ENCODE assay signal across 8 mouse cellular contexts in the genomic region with DNA sequence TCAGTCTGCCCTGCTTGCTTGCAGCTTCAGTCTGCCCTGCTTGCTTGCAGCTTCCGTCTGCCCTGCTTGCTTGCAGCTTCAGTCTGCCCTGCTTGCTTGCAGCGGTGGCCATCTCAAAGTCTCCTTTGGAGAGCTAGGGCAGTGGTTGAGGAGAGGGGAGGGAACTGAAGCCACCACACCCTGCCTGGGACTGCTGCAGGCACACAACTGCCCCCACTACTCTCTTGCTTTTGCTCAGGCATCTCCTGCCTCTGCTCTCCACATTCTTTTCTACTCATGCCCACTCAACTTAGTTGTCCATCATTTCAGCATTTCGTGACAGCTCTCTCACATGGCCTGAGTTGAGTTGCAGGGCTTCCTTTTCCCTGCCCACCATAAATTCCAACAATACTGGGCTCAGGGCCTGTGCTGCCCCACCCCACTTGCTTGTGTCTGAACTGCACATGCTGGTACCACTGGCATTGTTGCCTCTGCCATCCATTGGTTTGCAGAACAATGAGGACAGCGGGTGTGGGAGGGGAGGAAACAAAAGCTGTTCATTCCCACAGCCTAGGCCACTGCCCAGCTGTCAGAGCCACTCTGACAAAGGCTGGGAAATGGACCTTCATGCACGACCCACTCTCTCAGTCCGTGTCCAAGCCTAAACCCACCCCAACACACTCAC. TPM values are rescaled to one million over a fixed set of nuclear protein-coding genes. Genes with fewer than 3 reads are reported as not detected.
DNase-seq lines count a peak whose midpoint lies in the region; ATAC-seq lines count a peak whose summit lies in the region.

No protein-coding gene starts in this region.

- DNase-seq in kidney, postnatal 10 days = peak; percentile 6
- DNase-seq in kidney, adult 9 months = no peak
- DNase-seq in lung, postnatal 14 days = peak; percentile 27
- DNase-seq in cerebellum, postnatal 36 days = no peak
- no peak for DNase-seq in spleen, postnatal 4 days (ENCODE audit: low spot score in 2 of 2)

- 21% methylated on average over 6 of the region's 6 CpGs for WGBS in forebrain, embryonic 15.5 days
- WGBS in stomach, embryonic 15.5 days = 31% methylated on average over 6 of the region's 6 CpGs

- no peak overlapping the region for H3K27ac ChIP-seq in forebrain, embryonic 15.5 days (replicated peaks)
- H3K27ac ChIP-seq in stomach, embryonic 15.5 days = no peak overlapping the region

- H3K9ac ChIP-seq in forebrain, embryonic 15.5 days (replicated peaks) = no peak overlapping the region
- no peak overlapping the region for H3K9ac ChIP-seq in stomach, embryonic 15.5 days

- H3K27me3 ChIP-seq in forebrain, embryonic 15.5 days = no peaks in the 10 kb centered on the region
- no peaks in the 10 kb centered on the region for H3K27me3 ChIP-seq in stomach, embryonic 15.5 days (replicated peaks)

- ATAC-seq in forebrain, embryonic 15.5 days (replicated peaks) = peak; percentile 57
- ATAC-seq in stomach, embryonic 15.5 days (ENCODE audit: insufficient read depth, low FRiP score, low read depth) = peak; percentile 47; the same call in 1 of the 2 replicates
- ATAC-seq in monocyte, adult 5-6 weeks (replicated peaks; ENCODE audit: insufficient number of reproducible peaks, low FRiP score, low TSS enrichment, poor library complexity, severe bottlenecking) = no peak

- no peak overlapping the region for H3K4me3 ChIP-seq in forebrain, embryonic 15.5 days
- H3K4me3 ChIP-seq in stomach, embryonic 15.5 days (replicated peaks) = no peak overlapping the region

- no peaks in the 10 kb centered on the region for H3K9me3 ChIP-seq in forebrain, embryonic 15.5 days
- no peaks in the 10 kb centered on the region for H3K9me3 ChIP-seq in stomach, embryonic 15.5 days

- no peaks in the 10 kb centered on the region for H3K36me3 ChIP-seq in forebrain, embryonic 15.5 days
- H3K36me3 ChIP-seq in stomach, embryonic 15.5 days = no peaks in the 10 kb centered on the region

- 0 out of 2 replicates have a peak, but pooled peaks cover 3% of the 10 kb centered on the region for H3K4me1 ChIP-seq in forebrain, embryonic 15.5 days
- H3K4me1 ChIP-seq in stomach, embryonic 15.5 days = 0 out of 2 replicates have a peak, but pooled peaks cover 4% of the 10 kb centered on the region

- H3K4me2 ChIP-seq in forebrain, embryonic 15.5 days (replicated peaks) = no peak overlapping the region
- no peak overlapping the region for H3K4me2 ChIP-seq in stomach, embryonic 15.5 days

RNA-seq across cellular contexts. Expression of a gene that starts 24.9 kb away (rescaled TPM):
- polyA plus RNA-seq in forebrain, embryonic 15.5 days (2015; fragmentation: Nextera tagmentation; extraction: Ambion mirVana) = 63.7 and 65.0 TPM in 2 replicates
- polyA plus RNA-seq in stomach, embryonic 15.5 days (2015; fragmentation: Nextera tagmentation; extraction: Ambion mirVana) = 56.9 and 60.2 TPM in 2 replicates
- total RNA-seq in monocyte, adult 5-6 weeks (2017) = 28.7 to 39.1 TPM (median 37.4 TPM) in 3 replicates

Comparison
In these comparisons a context has a peak if more than half of its experiments do, and no peak if none do; other contexts are left out.
1. DNase-seq: peak in kidney, postnatal 10 days (single experiment) and lung, postnatal 14 days (single experiment); none in kidney, adult 9 months (single experiment), cerebellum, postnatal 36 days (0 of 2) and spleen, postnatal 4 days (0 of 2).